Mouse (Mus musculus): ENCODE results near the gene Slc35f2. TPM values are rescaled to one million over a fixed set of nuclear protein-coding genes. Genes with fewer than 3 reads are reported as not detected.

Slc35f2 gene
- polyA plus RNA-seq, 1 experiment from 2014 or later = 0.82 TPM

GRCm38 (mm10) chr9:53770771-53771343 is 481 bp upstream of the Slc35f2 start:
- 0 out of 2 replicates have a peak overlapping the region, but pooled peaks have one; percentile 13 for H3K9ac ChIP-seq (ENCODE audit: low read depth, low read length)

GRCm38 (mm10) chr9:53772121-53772561 is 803 bp downstream of the Slc35f2 start:
- 1% methylated on average over 17 of the region's 17 CpGs for WGBS (ENCODE audit: insufficient replicate concordance)
- Histone ChIP-seq H3K36me3 (ENCODE audit: control insufficient read depth, insufficient read depth, low read length) (no peaks in the 10 kb centered on the region), H3K9ac (ENCODE audit: low read depth, low read length) (no peak overlapping the region), H3K27ac (ENCODE audit: low read depth, low read length) (no peak overlapping the region), H3K4me3 (ENCODE audit: low read depth, low read length) (peak overlapping the region; percentile 48), H3K27me3 (ENCODE audit: control insufficient read depth, insufficient read depth, low read length) (peaks cover 35% of the 10 kb centered on the region), H3K4me1 (ENCODE audit: control insufficient read depth, insufficient read depth, low read length) (no peaks in the 10 kb centered on the region), H3K4me2 (peak overlapping the region; percentile 89), H3K9me3 (replicated peaks; ENCODE audit: control insufficient read depth, low read length) (no peaks in the 10 kb centered on the region)
- ATAC-seq (replicated peaks; ENCODE audit: insufficient number of reproducible peaks, low FRiP score, low TSS enrichment) = no peak

More at GRCm38 (mm10) chr9:53770771-53771343, 481 bp upstream of the Slc35f2 start:
- Histone ChIP-seq H3K36me3 (ENCODE audit: control insufficient read depth, insufficient read depth, low read length) (no peaks in the 10 kb centered on the region), H3K4me2 (peak overlapping the region; percentile 89), H3K9me3 (replicated peaks; ENCODE audit: control insufficient read depth, low read length) (no peaks in the 10 kb centered on the region), H3K27ac (ENCODE audit: low read depth, low read length) (no peak overlapping the region), H3K4me3 (ENCODE audit: low read depth, low read length) (peak overlapping the region; percentile 48), H3K27me3 (ENCODE audit: control insufficient read depth, insufficient read depth, low read length) (peaks cover 35% of the 10 kb centered on the region), H3K4me1 (ENCODE audit: control insufficient read depth, insufficient read depth, low read length) (no peaks in the 10 kb centered on the region)
- ATAC-seq (replicated peaks; ENCODE audit: insufficient number of reproducible peaks, low FRiP score, low TSS enrichment) = no peak
- WGBS (ENCODE audit: insufficient replicate concordance) = 27% methylated on average over 12 of the region's 12 CpGs

- Histone ChIP-seq H3K4me3 (ENCODE audit: low read depth, low read length) (no peak overlapping the region), H3K4me1 (ENCODE audit: control insufficient read depth, insufficient read depth, low read length) (no peaks in the 10 kb centered on the region), H3K36me3 (ENCODE audit: control insufficient read depth, insufficient read depth, low read length) (no peaks in the 10 kb centered on the region), H3K9me3 (replicated peaks; ENCODE audit: control insufficient read depth, low read length) (no peaks in the 10 kb centered on the region), H3K4me2 (no peak overlapping the region), H3K27me3 (ENCODE audit: control insufficient read depth, insufficient read depth, low read length) (peaks cover 32% of the 10 kb centered on the region), H3K27ac (ENCODE audit: low read depth, low read length) (no peak overlapping the region), H3K9ac (ENCODE audit: low read depth, low read length) (no peak overlapping the region)
- WGBS (ENCODE audit: insufficient replicate concordance) = 84% methylated on average over 2 of the region's 2 CpGs
- no peak for ATAC-seq (replicated peaks; ENCODE audit: insufficient number of reproducible peaks, low FRiP score, low TSS enrichment)
Observed at GRCm38 (mm10) chr9:53775511-53775910, 4.2 kb downstream of the Slc35f2 start.

- H3K27me3 ChIP-seq (ENCODE audit: control insufficient read depth, insufficient read depth, low read length) = no peaks in the 10 kb centered on the region
- no peak overlapping the region for H3K27ac ChIP-seq (ENCODE audit: low read depth, low read length)
- H3K36me3 ChIP-seq (ENCODE audit: control insufficient read depth, insufficient read depth, low read length) = no peaks in the 10 kb centered on the region
- WGBS (ENCODE audit: insufficient replicate concordance) = 67% methylated on average over 16 of the region's 16 CpGs
- no peak overlapping the region for H3K4me2 ChIP-seq
- no peaks in the 10 kb centered on the region for H3K9me3 ChIP-seq (replicated peaks; ENCODE audit: control insufficient read depth, low read length)
- H3K4me3 ChIP-seq (ENCODE audit: low read depth, low read length) = no peak overlapping the region
- no peaks in the 10 kb centered on the region for H3K4me1 ChIP-seq (ENCODE audit: control insufficient read depth, insufficient read depth, low read length)
- H3K9ac ChIP-seq (ENCODE audit: low read depth, low read length) = no peak overlapping the region
- ATAC-seq (replicated peaks; ENCODE audit: insufficient number of reproducible peaks, low FRiP score, low TSS enrichment) = no peak
Observed at GRCm38 (mm10) chr9:53786561-53787407, 15.4 kb downstream of the Slc35f2 start.

- no peaks in the 10 kb centered on the region for H3K27me3 ChIP-seq (ENCODE audit: control insufficient read depth, insufficient read depth, low read length)
- no peak for ATAC-seq (replicated peaks; ENCODE audit: insufficient number of reproducible peaks, low FRiP score, low TSS enrichment)
- H3K27ac ChIP-seq (ENCODE audit: low read depth, low read length) = no peak overlapping the region
- H3K9ac ChIP-seq (ENCODE audit: low read depth, low read length) = no peak overlapping the region
- no peak overlapping the region for H3K4me2 ChIP-seq
- no peaks in the 10 kb centered on the region for H3K9me3 ChIP-seq (replicated peaks; ENCODE audit: control insufficient read depth, low read length)
- H3K4me1 ChIP-seq (ENCODE audit: control insufficient read depth, insufficient read depth, low read length) = no peaks in the 10 kb centered on the region
- WGBS (ENCODE audit: insufficient replicate concordance) = 61% methylated on average over 1 of the region's 1 CpGs
- no peaks in the 10 kb centered on the region for H3K36me3 ChIP-seq (ENCODE audit: control insufficient read depth, insufficient read depth, low read length)
- H3K4me3 ChIP-seq (ENCODE audit: low read depth, low read length) = no peak overlapping the region
Observed at GRCm38 (mm10) chr9:53793830-53794330, 22.5 kb downstream of the Slc35f2 start.

GRCm38 (mm10) chr9:53794490-53794889 is 23.2 kb downstream of the Slc35f2 start:
- H3K9ac ChIP-seq (ENCODE audit: low read depth, low read length) = no peak overlapping the region
- H3K27me3 ChIP-seq (ENCODE audit: control insufficient read depth, insufficient read depth, low read length) = no peaks in the 10 kb centered on the region
- H3K4me1 ChIP-seq (ENCODE audit: control insufficient read depth, insufficient read depth, low read length) = no peaks in the 10 kb centered on the region
- H3K9me3 ChIP-seq (replicated peaks; ENCODE audit: control insufficient read depth, low read length) = no peaks in the 10 kb centered on the region
- no peak overlapping the region for H3K4me3 ChIP-seq (ENCODE audit: low read depth, low read length)
- H3K27ac ChIP-seq (ENCODE audit: low read depth, low read length) = no peak overlapping the region
- H3K36me3 ChIP-seq (ENCODE audit: control insufficient read depth, insufficient read depth, low read length) = no peaks in the 10 kb centered on the region
- ATAC-seq (replicated peaks; ENCODE audit: insufficient number of reproducible peaks, low FRiP score, low TSS enrichment) = no peak
- WGBS (ENCODE audit: insufficient replicate concordance) = 51% methylated on average over 9 of the region's 9 CpGs
- no peak overlapping the region for H3K4me2 ChIP-seq

GRCm38 (mm10) chr9:53795351-53795750 is 24.0 kb downstream of the Slc35f2 start:
- Histone ChIP-seq H3K9ac (ENCODE audit: low read depth, low read length) (no peak overlapping the region), H3K4me3 (ENCODE audit: low read depth, low read length) (no peak overlapping the region), H3K36me3 (ENCODE audit: control insufficient read depth, insufficient read depth, low read length) (no peaks in the 10 kb centered on the region), H3K9me3 (replicated peaks; ENCODE audit: control insufficient read depth, low read length) (no peaks in the 10 kb centered on the region), H3K4me2 (no peak overlapping the region), H3K4me1 (ENCODE audit: control insufficient read depth, insufficient read depth, low read length) (no peaks in the 10 kb centered on the region), H3K27ac (ENCODE audit: low read depth, low read length) (no peak overlapping the region), H3K27me3 (ENCODE audit: control insufficient read depth, insufficient read depth, low read length) (no peaks in the 10 kb centered on the region)
- no peak for ATAC-seq (replicated peaks; ENCODE audit: insufficient number of reproducible peaks, low FRiP score, low TSS enrichment)

GRCm38 (mm10) chr9:53796386-53796785 is 25.0 kb downstream of the Slc35f2 start:
- Histone ChIP-seq H3K4me2 (no peak overlapping the region), H3K9me3 (replicated peaks; ENCODE audit: control insufficient read depth, low read length) (no peaks in the 10 kb centered on the region), H3K4me3 (ENCODE audit: low read depth, low read length) (no peak overlapping the region), H3K27me3 (ENCODE audit: control insufficient read depth, insufficient read depth, low read length) (no peaks in the 10 kb centered on the region), H3K36me3 (ENCODE audit: control insufficient read depth, insufficient read depth, low read length) (no peaks in the 10 kb centered on the region), H3K27ac (ENCODE audit: low read depth, low read length) (no peak overlapping the region), H3K4me1 (ENCODE audit: control insufficient read depth, insufficient read depth, low read length) (no peaks in the 10 kb centered on the region), H3K9ac (ENCODE audit: low read depth, low read length) (no peak overlapping the region)
- 62% methylated on average over 3 of the region's 3 CpGs for WGBS (ENCODE audit: insufficient replicate concordance)
- no peak for ATAC-seq (replicated peaks; ENCODE audit: insufficient number of reproducible peaks, low FRiP score, low TSS enrichment)
